Comparison of ENCODE assay signal across 8 mouse cellular contexts in genomic region chr4:45489141-45490035, GRCm38 (mm10). TPM values are rescaled to one million over a fixed set of nuclear protein-coding genes. Genes with fewer than 3 reads are reported as not detected.
DNase-seq lines count a peak whose midpoint lies in the region; ATAC-seq and TF ChIP-seq lines count a peak whose summit lies in the region.

No protein-coding gene starts in this region.

- DNase-seq in layer of hippocampus, adult 2 months (ENCODE audit: low spot score in 2 of 2), result no peak
- no peak for DNase-seq in layer of hippocampus, adult 9-10 months (ENCODE audit: low spot score)
- peak; percentile 77 to 78 for DNase-seq in cerebellum, postnatal 10 days
- peak; percentile 68 to 70 for DNase-seq in gastrocnemius, postnatal 36 days

- H3K4me2 ChIP-seq in intestine, embryonic 15.5 days (replicated peaks), result peak overlapping the region; percentile 39
- no peak overlapping the region for H3K4me2 ChIP-seq in liver, embryonic 15.5 days
- H3K4me2 ChIP-seq in neural tube, embryonic 12.5 days (replicated peaks), result peak overlapping the region; percentile 33

- 36% methylated on average over 18 of the region's 18 CpGs for WGBS in intestine, embryonic 15.5 days
- 64% methylated on average over 18 of the region's 18 CpGs for WGBS in liver, embryonic 15.5 days (ENCODE audit: insufficient replicate concordance)
- 25% methylated on average over 18 of the region's 18 CpGs for WGBS in neural tube, embryonic 12.5 days

- H3K27me3 ChIP-seq in intestine, embryonic 15.5 days (replicated peaks), result no peaks in the 10 kb centered on the region
- no peaks in the 10 kb centered on the region for H3K27me3 ChIP-seq in liver, embryonic 15.5 days
- 0 out of 2 replicates have a peak, but pooled peaks cover 5% of the 10 kb centered on the region for H3K27me3 ChIP-seq in neural tube, embryonic 12.5 days (replicated peaks)

- no peaks in the 10 kb centered on the region for H3K36me3 ChIP-seq in intestine, embryonic 15.5 days
- peaks cover 24% of the 10 kb centered on the region for H3K36me3 ChIP-seq in liver, embryonic 15.5 days (replicated peaks)
- no peaks in the 10 kb centered on the region for H3K36me3 ChIP-seq in neural tube, embryonic 12.5 days

- no peaks in the 10 kb centered on the region for H3K9me3 ChIP-seq in intestine, embryonic 15.5 days
- no peaks in the 10 kb centered on the region for H3K9me3 ChIP-seq in liver, embryonic 15.5 days (replicated peaks)
- H3K9me3 ChIP-seq in neural tube, embryonic 12.5 days, result no peaks in the 10 kb centered on the region

- H3K27ac ChIP-seq in layer of hippocampus, adult 2 months, result peak overlapping the region; percentile 53; the same call in 1 of the 2 replicates
- peak overlapping the region; percentile 75 for H3K27ac ChIP-seq in intestine, embryonic 15.5 days
- peak overlapping the region; percentile 61 for H3K27ac ChIP-seq in liver, embryonic 15.5 days (replicated peaks)
- 0 out of 2 replicates have a peak overlapping the region, but pooled peaks have one; percentile 26 for H3K27ac ChIP-seq in neural tube, embryonic 12.5 days

- intact Hi-C loops in gastrocnemius, postnatal 36 days (cut with DNase I), result loop anchor here (1.0 to 2.0 kb wide), 2 partner anchors 17 to 39 kb away; no protein-coding TSS in a partner anchor

- peak; percentile 70 for ATAC-seq in intestine, embryonic 15.5 days
- no peak for ATAC-seq in liver, embryonic 15.5 days (ENCODE audit: insufficient read depth)
- ATAC-seq in neural tube, embryonic 12.5 days (ENCODE audit: low FRiP score, low read depth), result 0 out of 2 replicates have a peak, but pooled peaks have one; percentile 14
- ATAC-seq in activated CD4-positive, CD25-positive, alpha-beta regulatory T cell, adult 4 months, result no peak

- TF ChIP-seq CTCF in layer of hippocampus, adult 2 months (conservative IDR thresholded peaks at IDR 0.05), result no peak

- no peak overlapping the region for H3K4me3 ChIP-seq in layer of hippocampus, adult 2 months
- H3K4me3 ChIP-seq in intestine, embryonic 15.5 days (replicated peaks), result no peak overlapping the region
- H3K4me3 ChIP-seq in liver, embryonic 15.5 days (replicated peaks), result no peak overlapping the region
- no peak overlapping the region for H3K4me3 ChIP-seq in neural tube, embryonic 12.5 days

- no peak overlapping the region; the same call in 1 of the 2 replicates for H3K9ac ChIP-seq in intestine, embryonic 15.5 days
- no peak overlapping the region for H3K9ac ChIP-seq in liver, embryonic 15.5 days
- no peak overlapping the region for H3K9ac ChIP-seq in neural tube, embryonic 12.5 days

- H3K4me1 ChIP-seq in intestine, embryonic 15.5 days (replicated peaks), result peaks cover 87% of the 10 kb centered on the region
- peaks cover 97% of the 10 kb centered on the region for H3K4me1 ChIP-seq in liver, embryonic 15.5 days (replicated peaks)
- H3K4me1 ChIP-seq in neural tube, embryonic 12.5 days, result peaks cover 66% of the 10 kb centered on the region

RNA-seq across cellular contexts. Expression of gene Shb, which starts 42.9 kb away (rescaled TPM):
- 10 to 100 TPM; 14.1 to 18.8 TPM for total RNA-seq in layer of hippocampus, adult 2 months (2021)
- total RNA-seq in gastrocnemius, postnatal 36 days (2021), result 1 to 10 TPM; 6.3 to 6.7 TPM
- 4.0 and 4.8 TPM in 2 replicates for polyA plus RNA-seq in intestine, embryonic 15.5 days (2015; fragmentation: Nextera tagmentation; extraction: Ambion mirVana)
- 2.9 and 3.9 TPM in 2 replicates for polyA plus RNA-seq in liver, embryonic 15.5 days (2015; fragmentation: Nextera tagmentation; extraction: Ambion mirVana)
- 8.2 and 10.3 TPM in 2 replicates for polyA plus RNA-seq in neural tube, embryonic 12.5 days (2016; fragmentation: Nextera tagmentation; extraction: Ambion mirVana)
- not detected for polyA plus RNA-seq in activated CD4-positive, CD25-positive, alpha-beta regulatory T cell, adult 4 months (2017; shearing (Covaris generic))

Comparison
In these comparisons a context has a peak if more than half of its experiments do, and no peak if none do; other contexts are left out.
1. DNase-seq: peak in cerebellum, postnatal 10 days (2 of 2) and gastrocnemius, postnatal 36 days (2 of 2); none in layer of hippocampus, adult 2 months (0 of 2) and layer of hippocampus, adult 9-10 months (single experiment).
2. ATAC-seq: peak in intestine, embryonic 15.5 days (single experiment) and neural tube, embryonic 12.5 days (single experiment); none in liver, embryonic 15.5 days (single experiment) and activated CD4-positive, CD25-positive, alpha-beta regulatory T cell, adult 4 months (single experiment).
3. Peak in every context shown above with its lines, with median percentiles within 50 percentile points of each other: H3K27ac ChIP-seq.